Mouse (Mus musculus) adrenal gland, adult 8-10 months (tissue): ENCODE results near the gene Noxred1. TPM values are rescaled to one million over a fixed set of nuclear protein-coding genes. Genes with fewer than 3 reads are reported as not detected.
"Not testable (repeated sequence)": the region's sequence is repeated elsewhere in the genome, so short reads cannot be mapped to it uniquely, and the experiment has no call there.

Experiments
- DNase-seq: peaks from one replicate; pipeline ENCODE4 v3.0.0; 2022
- total RNA-seq, 4 experiments: library from RNA; stranded (reverse); gene quantifications; 2 replicates each; pipeline ENCODE4 v1.2.4; 2022

Noxred1 gene
- under 1 TPM in 3 of 4 experiments, not detected in 1; 0.29 to 0.55 (median 0.35) TPM for total RNA-seq

DNA sequence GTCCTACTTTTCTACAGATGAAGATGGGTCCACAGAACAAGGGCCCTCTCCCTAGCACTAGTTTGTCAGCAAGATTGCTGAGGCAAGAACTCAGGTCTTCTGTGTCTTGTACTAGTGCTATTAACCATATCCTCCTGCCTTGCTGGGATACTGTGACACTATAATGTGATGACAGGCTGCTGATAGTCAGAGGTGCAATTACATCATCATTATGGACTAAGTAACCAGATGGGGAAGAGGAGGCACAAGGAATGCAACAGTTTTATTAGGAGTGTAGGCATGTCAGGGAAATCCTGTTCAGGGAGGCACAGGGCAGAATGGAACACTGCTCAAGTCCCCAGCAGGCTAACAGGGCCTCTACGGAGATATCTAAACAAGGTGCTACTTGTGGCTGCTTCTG lies at the start of gene Noxred1:
Gene Noxred1, minus strand, starts transcription at position 101 of the 400 bp plus-strand sequence.
- DNase-seq: no peak

DNA sequence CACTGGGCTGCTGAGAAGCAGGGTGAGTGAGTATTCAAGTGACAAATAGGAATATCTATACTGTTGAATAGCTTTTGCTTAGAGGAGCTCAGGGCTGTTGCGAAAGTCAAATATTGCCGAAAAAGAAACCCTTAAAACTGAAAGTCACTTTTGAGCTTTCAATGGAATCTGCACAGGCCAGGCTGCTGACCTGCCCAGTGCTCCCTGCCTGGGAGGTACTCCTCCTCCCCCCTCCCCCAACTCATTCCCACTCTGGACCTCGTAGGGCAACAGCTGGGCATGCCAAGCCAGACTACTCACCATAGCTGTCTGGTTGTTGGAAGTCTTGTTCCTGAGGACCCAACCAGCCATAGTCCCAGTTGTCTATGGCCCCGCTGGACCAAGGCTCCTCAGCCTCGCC lies 46.2 kb upstream of the Noxred1 start:
- DNase-seq: no peak

DNA sequence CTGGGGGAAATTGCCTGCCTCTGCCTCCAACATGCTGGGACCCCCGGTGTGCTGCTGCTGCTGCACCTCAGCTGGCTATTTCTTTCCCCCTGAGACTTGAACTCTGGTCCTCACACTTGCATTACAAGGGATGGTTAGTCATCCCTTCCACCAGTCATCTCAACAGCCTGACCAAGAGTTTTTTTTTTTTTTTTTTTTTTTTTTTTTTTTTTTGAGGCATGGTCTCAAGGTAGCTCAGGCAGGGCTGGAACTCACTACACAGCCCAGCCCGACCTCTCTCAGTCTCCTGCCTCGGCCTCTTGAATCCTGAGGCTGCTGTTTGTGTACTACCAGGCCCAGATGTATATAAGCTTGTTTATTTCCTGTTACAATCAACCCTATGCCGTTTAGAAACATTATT lies 45.7 kb upstream of the Noxred1 start:
- DNase-seq: no peak

DNA sequence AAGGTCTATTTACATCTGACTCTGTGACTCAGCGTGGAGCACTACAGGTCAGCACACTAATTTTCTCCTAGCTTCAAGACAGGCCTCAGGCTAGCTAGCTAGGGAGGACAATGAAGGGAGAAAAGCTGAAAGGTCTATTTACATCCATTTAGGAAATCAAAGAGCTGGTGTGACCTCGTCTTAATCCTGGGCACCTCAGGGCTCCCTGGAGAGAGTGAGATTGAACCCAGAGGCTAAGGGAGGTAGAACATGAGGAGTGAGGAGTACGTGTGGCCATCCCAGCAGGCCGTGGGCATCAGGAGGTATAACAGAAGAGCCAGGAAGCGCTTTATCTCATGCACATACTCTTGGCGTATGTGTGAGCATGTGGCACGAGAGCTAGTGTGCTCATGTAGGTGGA lies 45.2 kb upstream of the Noxred1 start:
- no peak for DNase-seq

DNA sequence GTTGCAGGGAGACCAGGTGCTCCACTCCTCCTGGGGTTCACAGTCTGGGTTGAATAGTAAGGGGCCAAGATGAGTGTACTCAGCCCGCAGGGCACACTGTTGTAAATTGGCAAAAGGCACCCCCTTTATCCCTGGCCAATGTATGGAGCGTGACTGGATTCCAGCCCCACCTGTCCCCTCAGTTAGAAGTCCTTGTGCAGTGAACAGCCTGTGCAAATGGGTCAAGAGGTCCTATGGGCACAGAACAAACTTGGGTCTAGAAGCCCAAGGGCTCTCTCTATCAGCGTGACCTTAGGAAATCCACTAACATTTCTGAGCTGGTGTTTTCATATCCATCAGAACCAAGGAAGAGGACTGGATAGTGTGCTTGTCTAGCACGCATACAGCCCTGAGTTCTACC lies 44.2 kb upstream of the Noxred1 start:
- DNase-seq: no peak

DNA sequence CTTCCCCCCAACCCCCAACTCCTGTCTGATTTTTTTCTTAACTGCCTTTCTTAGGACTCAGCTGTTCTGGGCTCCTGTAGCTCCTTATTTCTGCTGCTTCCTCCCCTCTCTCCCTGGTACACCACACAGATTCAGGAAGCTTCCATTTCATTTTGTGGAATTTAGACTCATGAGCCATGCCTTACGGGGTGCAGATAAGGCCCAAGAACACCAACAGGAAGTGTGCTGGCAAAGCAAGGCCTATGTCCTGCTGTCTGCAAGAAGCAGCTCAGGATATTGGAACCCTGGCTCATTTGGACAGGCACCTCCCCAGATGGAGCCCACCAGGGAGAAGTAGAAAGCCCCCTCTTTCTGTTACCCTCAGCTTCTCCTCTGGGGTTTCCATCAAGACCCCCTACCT lies 43.2 kb upstream of the Noxred1 start:
- DNase-seq: no peak

DNA sequence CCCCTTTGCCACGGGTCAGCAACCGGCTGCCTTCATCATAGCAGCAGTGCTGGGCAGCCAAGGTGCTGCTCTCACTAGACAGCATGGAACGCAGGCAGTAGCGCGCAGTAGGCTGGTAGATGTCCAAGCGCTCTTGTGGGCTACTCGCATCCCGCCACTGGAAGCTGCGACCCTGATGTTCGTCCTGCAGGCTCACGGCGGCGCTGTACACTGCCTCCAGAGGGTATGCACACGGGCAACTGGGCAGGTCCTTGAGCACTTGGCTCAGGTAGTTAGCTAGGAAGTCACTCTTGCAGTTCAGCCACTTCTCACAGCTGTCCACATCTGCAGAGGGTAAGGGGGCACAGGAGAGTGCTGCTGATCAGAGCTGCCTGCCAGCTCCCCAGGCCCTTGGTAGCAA lies 41.3 kb upstream of the Noxred1 start:
- no peak for DNase-seq

DNA sequence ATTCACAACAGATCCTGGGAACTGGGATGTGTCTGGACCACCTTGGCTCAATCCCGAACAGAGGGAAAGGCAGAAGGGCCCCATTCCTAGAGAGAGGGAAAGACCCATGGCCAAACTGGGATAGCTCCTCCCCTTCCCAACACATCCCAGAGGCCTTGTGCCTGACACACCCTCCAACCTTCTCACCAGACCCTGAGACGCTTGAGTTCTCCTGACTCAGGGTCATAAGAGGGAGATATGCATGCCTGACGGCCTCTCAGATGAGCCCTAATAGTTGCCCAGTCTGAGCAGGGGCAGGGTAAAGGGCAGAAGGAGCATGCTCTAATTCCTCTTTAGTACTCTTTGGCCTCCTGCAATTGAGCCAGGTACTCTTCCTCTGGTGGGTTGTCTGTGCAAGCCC lies 40.8 kb upstream of the Noxred1 start:
- no peak for DNase-seq

DNA sequence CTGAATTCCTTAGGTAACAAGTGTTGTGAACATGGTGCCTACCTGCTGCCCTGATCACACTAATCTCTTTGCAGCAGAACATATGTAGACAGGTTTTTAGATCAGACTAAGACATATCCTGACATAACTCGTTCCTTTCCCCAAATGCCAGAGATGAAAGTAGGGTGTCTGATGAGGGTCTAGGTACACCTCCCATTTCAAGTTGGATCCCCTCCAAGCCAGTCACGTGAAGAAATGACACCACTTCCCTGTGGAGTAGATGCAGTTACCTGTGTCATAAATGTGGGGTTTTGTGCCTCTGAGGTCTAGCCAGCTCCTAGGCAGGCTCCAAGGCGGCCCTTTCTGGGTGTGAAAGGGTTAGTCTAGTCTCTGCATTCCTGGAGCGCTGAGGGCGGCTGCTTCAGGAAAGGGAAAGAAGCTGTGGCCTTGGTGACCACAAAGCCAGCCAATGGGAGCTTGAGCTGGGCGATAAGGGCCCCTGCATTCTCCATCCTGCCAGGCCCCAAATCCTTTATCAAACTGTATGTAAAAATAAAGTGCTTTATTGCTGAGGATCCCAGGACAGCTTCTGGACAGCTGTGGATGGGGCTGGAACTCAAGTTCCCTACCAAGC lies 39.7 kb upstream of the Noxred1 start:
- no peak for DNase-seq

DNA sequence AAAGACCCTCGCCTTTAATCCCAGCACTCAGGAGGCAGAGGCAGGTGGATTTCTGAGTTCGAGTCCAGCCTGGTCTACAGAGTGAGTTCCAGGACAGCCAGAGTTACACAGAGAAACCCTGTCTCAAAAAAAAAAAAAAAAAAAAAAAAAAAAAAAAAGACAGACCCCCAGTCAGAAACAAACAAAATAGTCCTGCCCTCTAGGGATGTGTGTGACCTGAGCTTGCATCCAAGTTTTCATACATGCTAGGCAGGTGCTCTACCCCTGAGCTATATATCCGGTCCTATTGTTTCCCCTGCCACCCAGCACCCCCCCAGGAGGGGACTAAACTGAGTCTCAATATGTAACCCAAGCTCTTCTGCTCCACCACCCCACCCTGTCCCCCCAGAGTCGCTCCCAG lies 38.7 kb upstream of the Noxred1 start:
- DNase-seq: not testable (repeated sequence)

DNA sequence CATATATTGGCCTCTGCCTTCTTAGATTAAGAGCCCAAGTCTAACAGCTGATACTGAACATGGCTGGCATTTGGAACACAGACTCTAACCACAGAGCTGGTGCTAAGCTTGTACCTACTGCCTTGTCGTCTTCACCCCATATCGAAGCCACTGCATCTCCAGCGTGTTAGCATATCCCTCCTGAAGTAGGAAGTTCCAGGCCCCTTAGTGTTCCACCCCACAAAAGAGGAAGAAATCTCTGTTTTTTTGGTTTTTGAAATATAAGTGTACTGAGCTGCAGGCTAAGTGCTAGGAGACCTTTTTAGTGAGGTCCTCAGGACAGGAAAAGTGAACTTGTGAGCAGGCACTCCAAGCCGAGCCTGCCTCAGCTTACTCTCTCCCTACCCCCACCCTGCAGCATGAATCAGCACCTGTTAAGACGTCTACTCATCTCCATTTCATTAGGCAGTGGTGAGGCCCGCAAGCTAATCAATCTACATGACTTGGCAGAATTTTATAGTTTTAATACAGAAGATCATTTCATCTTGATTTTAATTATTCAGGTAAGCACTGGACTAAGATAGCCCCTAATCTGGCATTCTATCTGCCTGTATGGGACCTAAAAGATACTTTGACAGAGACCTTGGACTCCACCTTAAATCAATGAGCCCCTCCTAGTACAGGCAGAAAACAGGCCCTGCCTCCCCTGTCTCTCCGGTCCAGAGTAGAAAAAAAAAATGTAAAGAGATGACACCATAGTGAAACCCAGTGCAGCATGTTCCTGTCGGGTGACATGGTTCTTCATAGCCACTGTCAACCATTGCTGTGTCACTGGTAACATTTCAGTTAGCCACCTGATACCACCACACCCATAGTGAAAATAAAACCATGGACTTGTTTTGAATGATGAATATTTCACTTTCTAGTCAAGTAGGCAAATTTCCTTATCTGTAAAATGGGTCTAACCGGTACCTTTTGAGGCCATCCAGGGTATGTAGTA lies 36.6 kb upstream of the Noxred1 start:
- DNase-seq: no peak

DNA sequence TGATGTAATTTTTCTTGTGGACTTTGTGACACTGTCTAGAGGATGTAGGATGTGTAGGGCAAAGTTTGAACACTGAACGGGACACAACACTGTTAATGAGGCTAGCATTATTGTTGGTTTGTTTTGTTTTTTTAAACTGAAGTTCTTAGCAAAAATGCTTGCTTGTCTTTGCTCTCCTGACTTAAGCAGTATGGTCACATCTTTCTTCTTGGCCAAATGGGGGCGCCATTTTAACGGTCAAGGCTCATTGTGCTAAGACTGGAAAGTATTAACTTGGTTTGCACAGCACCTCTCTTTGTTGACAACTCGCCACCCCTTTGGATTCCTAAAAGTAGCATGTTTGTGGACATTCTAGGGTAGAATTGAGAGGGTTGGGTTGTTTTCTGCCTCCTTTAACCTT lies 29.1 kb upstream of the Noxred1 start:
- no peak for DNase-seq

DNA sequence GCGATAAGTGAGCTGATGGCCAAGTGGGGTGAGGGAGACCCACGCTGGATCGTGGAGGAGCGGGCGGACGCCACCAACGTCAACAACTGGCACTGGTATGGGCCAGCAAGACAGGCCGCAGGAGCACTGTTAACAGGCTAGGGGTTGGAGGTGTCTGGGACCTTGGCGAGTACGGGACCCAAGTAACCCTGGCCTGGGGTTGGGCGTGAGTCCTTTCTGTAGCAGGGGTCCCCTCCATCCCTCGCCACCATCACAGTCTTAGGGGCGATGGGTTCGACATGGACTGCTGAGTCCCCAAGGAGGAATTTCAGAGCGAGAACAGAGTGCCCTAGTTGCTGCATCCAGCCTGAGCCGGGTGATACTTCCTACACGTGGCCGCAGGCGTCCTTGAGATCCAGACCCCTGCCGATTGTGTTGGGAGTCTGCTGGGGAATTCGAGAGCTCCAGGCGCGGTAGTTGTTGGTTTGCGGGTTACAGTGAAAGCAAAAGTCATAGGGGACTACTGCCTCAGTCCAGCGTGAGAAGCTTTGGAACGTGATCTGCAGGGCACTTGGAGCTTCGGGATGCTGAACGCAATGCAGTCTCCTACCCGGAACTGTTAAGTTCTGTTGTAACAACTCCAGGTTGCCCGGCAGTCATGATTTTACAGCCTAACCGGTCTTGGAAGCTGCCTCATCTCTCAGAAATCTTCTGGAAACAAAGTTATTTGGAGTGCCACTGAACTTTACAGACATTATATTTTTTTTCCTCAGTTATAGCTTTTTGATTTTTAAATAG lies 28.5 kb upstream of the Noxred1 start:
- DNase-seq: no peak

DNA sequence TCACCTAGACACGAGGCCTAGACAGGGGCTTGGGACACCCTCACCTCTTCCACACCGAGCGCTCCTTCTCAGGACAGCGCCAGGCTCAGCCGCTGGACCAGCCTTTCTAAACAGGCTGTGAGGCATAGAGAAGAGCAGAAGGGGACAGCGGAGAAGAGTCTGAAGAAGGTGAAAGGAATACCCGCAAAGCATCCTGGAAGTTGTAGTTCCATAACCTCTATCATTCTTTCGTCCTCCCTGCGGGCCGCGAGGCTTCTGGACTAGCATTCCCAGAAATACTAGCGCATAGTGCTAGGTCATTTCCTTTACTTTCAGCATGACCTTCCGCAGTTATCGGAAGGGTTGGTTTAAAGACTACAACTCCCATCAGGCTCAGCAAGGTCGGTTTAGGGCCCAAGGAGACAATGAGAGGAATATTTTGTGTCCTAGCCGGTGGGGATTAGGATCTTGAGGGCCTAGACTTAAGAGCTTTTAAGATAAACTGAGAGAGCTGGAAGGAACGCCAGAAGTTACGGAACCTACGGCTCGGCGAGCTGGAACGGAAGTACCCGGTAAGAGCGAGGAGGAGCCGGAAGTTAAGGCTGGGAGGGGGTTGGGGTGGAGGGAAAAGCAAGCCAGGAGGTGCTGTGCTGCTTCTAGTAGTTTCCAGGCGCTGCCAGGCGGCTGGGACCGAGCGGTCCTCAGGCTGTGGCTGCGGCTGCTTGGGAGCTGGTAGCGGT lies 27.7 kb upstream of the Noxred1 start, which contains the start of the genes Vipas39 and Ahsa1:
Gene Vipas39, minus strand, starts transcription at position 149 of the 719 bp plus-strand sequence.
Gene Ahsa1, plus strand, starts transcription at position 372 of the 719 bp plus-strand sequence.
- peak; percentile 91 for DNase-seq

DNA sequence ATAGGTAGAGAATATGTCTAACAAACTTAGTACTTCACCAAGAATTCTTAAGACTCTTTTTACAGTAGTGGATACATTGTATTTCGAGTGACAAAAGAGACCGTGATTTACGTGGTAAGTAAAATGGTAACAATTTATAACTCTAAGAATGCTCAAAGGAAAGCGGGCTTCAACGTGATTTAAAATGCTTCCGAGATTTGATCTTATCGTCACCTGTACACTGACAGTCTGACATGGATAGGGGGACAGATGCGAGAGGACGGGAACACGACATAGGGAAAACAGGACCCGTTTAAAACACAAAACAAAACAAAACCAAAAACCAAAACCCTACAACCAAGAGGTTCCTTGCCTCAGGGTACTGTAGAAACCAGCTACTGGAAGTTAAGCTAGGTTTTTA lies 26.9 kb upstream of the Noxred1 start:
- DNase-seq: no peak

DNA sequence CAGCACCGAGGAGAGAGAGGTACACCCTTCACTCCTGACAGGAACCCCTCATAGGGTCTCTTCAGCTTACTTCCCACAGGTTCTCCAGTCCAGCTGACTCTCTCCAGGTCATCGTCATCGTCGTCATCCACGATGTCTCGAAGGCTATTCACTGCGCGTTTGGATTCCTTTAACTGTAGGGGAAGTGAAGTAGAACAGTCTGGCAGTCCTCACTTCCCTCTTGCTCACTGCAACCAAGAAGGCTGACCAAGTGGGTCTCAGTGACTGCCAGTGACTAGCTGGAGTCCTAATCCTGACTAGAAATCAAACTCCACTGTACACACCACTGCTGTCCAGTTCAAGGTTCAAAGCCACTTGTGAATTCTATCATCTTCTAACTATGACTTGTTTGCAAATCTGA lies 22.0 kb upstream of the Noxred1 start:
- no peak for DNase-seq

DNA sequence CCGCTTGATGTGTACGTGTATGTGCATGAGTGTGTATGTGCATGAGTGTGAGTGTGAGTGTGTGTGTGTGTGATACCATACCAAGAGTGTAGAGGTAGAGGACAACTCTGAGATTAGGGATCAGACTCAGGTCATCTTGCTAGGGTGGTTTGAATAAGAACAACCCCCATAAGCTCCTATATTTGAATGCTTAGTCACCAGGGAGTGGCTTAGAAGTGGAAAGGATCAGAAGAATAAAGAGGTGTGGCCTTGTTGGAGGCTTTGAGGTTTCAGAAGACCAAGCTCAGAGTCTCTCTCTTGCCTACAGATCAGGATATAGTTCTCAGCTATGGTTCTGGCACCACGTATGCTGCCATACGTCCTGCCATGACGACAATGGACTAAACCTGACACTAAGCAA lies 18.1 kb upstream of the Noxred1 start:
- no peak for DNase-seq

DNA sequence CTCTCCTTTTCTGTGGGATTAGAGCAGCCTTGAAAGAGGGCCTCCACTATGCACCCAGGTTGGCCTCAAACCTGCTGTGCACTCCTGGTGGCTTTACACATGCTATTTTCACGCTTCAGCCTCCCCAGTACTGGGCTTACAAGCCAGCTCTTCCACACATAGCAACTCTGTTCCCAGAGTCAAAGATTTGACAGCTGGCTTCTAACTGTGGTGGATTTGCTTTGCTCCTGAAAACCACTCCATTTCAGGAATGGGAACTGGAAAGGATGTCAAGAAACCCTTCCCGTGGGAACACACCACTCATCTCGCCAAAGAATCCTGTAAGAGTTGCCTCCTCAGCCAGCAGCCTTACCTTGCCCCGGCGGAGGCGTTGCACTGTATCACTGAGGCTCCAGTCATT lies 15.3 kb upstream of the Noxred1 start:
- no peak for DNase-seq

DNA sequence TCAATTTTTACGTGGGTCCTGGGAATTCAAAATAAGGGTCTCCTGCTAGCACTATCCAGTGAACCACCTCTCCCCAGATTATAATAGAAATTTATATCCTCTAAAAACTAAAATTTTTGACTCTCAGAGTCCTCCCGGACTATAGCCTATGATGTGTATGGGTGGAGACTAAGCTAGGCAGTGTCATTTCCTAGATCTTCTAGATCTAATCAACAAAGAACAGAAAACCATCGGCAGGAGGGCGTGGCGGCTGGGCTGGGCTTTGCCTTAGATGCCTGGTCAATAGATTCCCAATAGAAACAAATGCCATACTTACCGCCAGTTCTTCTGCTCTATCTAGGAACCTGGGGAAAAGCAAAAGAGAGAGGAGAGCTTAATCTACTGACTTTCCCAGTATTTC lies 11.6 kb upstream of the Noxred1 start:
- no peak for DNase-seq

DNA sequence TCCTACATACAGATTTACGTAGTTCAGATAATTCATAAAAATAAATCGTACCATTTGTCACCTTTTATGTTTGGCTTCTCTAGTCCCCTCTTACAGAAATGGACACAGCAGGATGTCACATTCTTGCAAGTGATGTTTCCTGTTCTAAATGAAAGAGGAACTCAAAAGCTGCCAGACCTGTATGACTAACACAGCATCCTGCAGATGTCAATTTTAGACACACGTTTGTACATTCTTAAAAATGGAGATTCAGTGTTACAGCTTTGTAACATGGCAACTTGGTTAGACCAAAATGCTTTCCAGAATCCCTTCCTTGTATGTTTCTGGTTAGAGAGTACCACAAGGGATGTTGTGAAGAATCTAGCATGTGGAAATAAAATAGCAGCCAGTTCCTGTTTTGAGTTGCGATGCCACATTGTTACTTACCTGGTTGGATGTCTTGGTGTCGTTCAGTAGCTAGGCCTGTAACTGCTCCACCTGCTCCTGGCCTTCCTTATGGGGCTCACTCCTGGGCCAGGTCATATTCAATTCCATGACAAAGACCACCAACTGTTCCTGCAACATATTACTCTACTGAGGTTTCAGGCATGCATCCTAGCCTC lies 1.5 kb downstream of the Noxred1 start:
- no peak for DNase-seq

DNA sequence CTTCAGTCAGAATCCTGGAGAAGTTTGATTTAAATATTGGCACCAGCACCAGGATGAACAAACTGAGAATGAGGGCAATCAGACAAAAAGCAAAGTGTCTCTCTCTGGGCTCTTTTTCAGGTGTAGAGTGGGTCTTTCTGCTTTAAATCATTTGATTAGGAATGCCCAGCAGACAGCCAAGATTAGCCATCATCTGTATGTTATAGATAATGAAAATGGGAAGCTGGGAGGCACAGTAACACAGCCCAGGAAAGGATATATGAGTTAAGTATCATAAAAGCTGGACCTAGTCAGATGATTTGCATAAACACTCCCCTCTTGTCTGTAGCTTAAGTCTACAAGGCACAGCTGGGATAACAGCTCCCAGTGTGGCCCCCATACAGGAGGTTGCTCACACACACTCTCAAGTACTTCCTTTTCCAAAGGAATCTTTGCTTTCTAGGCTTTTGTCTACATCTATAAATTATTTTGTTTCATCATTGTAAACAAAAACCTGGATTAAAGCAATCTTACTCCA lies 8.1 kb downstream of the Noxred1 start:
- DNase-seq: no peak

DNA sequence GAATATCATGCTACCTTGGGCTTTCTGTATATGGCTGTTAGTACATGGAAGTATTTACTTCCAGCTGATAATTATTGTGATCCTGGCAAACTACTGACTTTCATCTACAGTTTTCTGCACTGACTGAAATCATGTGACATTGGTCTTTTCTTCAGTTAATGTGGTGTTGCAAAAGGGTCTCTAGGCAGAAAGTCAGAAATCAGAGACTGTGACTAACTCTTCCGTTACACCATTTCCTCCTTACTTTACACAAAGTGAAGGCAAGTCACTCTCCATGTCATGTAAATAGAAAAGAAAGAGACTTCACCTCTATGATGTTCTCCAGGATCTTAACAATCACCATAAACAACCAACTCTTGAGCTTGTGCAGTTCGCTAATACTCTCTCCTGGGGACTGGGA lies 8.9 kb downstream of the Noxred1 start:
- DNase-seq: no peak
